Mouse (Mus musculus) erythroblast, adult 5-6 weeks (primary cell): ENCODE results near the gene Olfr669. TPM values are rescaled to one million over a fixed set of nuclear protein-coding genes. Genes with fewer than 3 reads are reported as not detected.
"Not testable (repeated sequence)": the region's sequence is repeated elsewhere in the genome, so short reads cannot be mapped to it uniquely, and the experiment has no call there.

Source experiments
- ATAC-seq: replicated peaks from 2 replicates; pipeline ENCODE4 v1.8.0; 2016; ENCODE audit warnings: moderate number of reproducible peaks, mild to moderate bottlenecking, moderate TSS enrichment, inconsistent platforms; ENCODE audit not compliant: poor library complexity, low FRiP score, severe bottlenecking
- total RNA-seq, 2 experiments: library from RNA; stranded (forward) in 1 of 2; stranded (reverse) in 1 of 2; fragments of 150-400 nt in 1 of 2; fragments of 200-764, 138-1000 nt in 1 of 2; gene quantifications; 2 replicates each; pipeline versions ENCODE4 v1.2.3 to v1.2.4; 2015 to 2017; ENCODE audit warnings: low replicate concordance in 2 of 2

The Olfr669 gene
- total RNA-seq (2015; ENCODE audit: low replicate concordance), result not detected in 2 replicates
- total RNA-seq (2017; ENCODE audit: low replicate concordance), result not detected in 2 replicates

DNA sequence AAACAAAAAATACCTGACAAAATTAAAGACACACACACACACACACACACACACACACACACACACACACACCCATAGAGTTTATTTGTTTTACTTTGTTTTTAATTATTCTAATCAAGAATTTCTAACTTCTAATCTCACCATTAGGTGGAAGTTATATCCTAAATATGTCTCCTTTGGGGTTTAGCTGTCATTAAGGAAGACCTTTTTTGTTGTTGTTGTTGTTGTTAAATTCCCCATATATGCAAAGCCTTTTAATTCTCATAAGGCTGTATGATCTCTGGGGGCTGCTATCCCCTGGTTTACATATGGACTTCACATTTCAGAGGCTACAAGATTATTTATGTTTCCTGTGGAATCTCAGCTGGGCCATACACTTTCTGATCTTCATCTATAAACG, at the start of gene Olfr669:
Olfr669 (plus strand) TSS at position 301 of the 400 bp plus-strand sequence.
- ATAC-seq, result no peak

DNA sequence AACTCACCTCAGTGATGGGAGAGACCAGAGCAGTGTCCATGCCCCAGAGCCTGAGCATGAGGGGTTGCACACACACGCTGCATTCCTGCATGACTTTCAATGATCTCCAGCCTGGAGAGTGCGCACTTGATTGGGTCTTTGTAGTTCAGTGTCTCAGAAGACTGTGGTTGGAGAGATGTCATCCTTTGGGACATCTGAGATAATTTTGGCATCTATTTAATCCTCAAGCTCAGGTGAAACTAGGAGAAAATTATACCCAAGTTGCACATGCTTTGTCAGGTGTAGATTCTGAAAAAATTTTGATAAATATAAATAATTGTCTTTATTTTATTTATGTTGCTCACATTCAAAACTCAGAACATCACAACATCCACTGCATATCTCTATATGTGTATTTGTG, 38.2 kb upstream of the Olfr669 start, which contains the start of gene Olfr666:
Olfr666 (minus strand) TSS at position 101 of the 400 bp plus-strand sequence.
- ATAC-seq, result no peak

DNA sequence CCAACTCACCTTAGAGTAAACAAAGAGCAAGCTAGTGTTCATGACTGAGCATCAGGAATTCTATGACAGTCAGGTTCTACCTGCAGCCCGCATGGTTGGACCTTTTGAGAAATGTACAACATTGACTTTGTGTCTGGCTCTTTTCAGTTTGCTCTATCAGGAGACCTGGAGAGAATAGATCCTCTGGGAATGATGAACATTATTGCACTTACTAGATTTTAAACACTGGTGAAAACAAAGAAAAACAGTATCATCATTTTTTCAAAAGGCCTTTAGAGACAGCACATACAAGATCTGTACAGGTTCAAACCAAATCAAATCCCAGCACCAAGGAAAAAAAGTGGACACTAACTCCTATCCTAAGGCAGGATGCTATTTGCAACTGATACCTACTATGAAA, 12.7 kb upstream of the Olfr669 start, which contains the start of gene Olfr667:
Olfr667 (minus strand) TSS at position 101 of the 400 bp plus-strand sequence.
- ATAC-seq, result no peak

DNA sequence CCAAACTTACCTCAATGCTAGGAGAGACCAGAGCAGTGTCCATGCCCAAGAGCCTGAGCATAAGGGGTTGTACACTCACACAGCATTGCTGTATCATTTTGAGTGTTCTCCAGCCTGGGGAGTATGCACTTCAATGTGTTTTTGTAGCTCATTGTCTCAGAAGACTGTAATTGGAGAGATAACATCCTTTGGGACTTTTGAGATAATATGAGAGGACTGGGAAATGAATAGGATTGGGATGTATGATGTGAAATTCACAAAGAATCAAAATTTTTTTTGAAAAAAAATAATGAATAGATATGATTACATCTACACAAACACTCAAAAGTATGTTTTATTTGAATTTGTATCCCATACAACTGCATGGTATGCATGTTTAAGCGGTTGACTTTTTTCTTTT, 6.1 kb upstream of the Olfr669 start, which contains the start of gene Olfr668:
Olfr668 (minus strand) TSS at position 101 of the 400 bp plus-strand sequence.
- no peak for ATAC-seq

DNA sequence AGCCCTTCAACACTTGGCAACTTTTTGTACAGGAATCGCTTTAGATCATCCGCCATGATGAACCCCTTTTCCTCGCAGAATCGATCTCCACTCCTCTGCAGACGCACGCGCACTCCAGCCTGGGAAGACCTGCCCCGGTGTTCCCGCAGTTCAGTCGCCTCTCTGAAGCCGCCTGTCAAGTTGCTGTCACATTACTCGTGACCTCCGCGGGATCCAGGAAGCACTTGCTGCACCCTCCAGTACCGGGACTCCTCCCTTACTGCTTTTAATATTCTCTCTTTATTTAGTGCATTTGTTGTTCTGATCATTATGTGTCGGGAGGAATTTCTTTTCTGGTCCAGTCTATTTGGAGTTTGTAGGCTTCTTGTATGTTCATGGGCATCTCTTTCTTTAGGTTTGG, 16.2 kb downstream of the Olfr669 start:
- peak; percentile 78 for ATAC-seq

- ATAC-seq, result no peak
Observed at GRCm38 (mm10) chr7:104962520-104962919, 28.5 kb downstream of the Olfr669 start, which contains the start of gene Olfr670. Gene Olfr670 (minus strand): TSS chr7:104962620.

- not testable (repeated sequence) for ATAC-seq
Observed at GRCm38 (mm10) chr7:104972507-104972906, 38.5 kb downstream of the Olfr669 start.

- ATAC-seq, result no peak
Observed at GRCm38 (mm10) chr7:104979026-104979425, 45.0 kb downstream of the Olfr669 start, which contains the start of gene Olfr671. Gene Olfr671 (minus strand): TSS chr7:104979126.

Other genes with a start within 250 kb of the Olfr669 start
- gene Olfr661, start 247.7 kb upstream of the Olfr669 start, total RNA-seq (2015; ENCODE audit: low replicate concordance), result not detected in 2 replicates
- gene Olfr661, start 247.7 kb upstream of the Olfr669 start, total RNA-seq (2017; ENCODE audit: low replicate concordance), result not detected in 2 replicates
- gene Usp17le, start 156.8 kb upstream of the Olfr669 start, total RNA-seq (2015; ENCODE audit: low replicate concordance), result not detected in 2 replicates
- gene Usp17le, start 156.8 kb upstream of the Olfr669 start, total RNA-seq (2017; ENCODE audit: low replicate concordance), result not detected in 2 replicates
- not detected in 2 replicates for gene Usp17lb, start 91.6 kb upstream of the Olfr669 start, total RNA-seq (2015; ENCODE audit: low replicate concordance)
- not detected in 2 replicates for gene Usp17lb, start 91.6 kb upstream of the Olfr669 start, total RNA-seq (2017; ENCODE audit: low replicate concordance)
- not detected in 2 replicates for gene Usp17la, start 77.2 kb upstream of the Olfr669 start, total RNA-seq (2015; ENCODE audit: low replicate concordance)
- not detected in 2 replicates for gene Usp17la, start 77.2 kb upstream of the Olfr669 start, total RNA-seq (2017; ENCODE audit: low replicate concordance)
- not detected in 2 replicates for gene Olfr665, start 56.2 kb upstream of the Olfr669 start, total RNA-seq (2015; ENCODE audit: low replicate concordance)
- gene Olfr665, start 56.2 kb upstream of the Olfr669 start, total RNA-seq (2017; ENCODE audit: low replicate concordance), result not detected in 2 replicates
- gene Olfr666, start 38.3 kb upstream of the Olfr669 start, total RNA-seq (2015; ENCODE audit: low replicate concordance), result not detected in 2 replicates
- gene Olfr666, start 38.3 kb upstream of the Olfr669 start, total RNA-seq (2017; ENCODE audit: low replicate concordance), result not detected in 2 replicates
- gene Olfr667, start 12.8 kb upstream of the Olfr669 start, total RNA-seq (2015; ENCODE audit: low replicate concordance), result not detected in 2 replicates
- not detected in 2 replicates for gene Olfr667, start 12.8 kb upstream of the Olfr669 start, total RNA-seq (2017; ENCODE audit: low replicate concordance)
- not detected in 2 replicates for gene Olfr668, start 6.2 kb upstream of the Olfr669 start, total RNA-seq (2015; ENCODE audit: low replicate concordance)
- gene Olfr668, start 6.2 kb upstream of the Olfr669 start, total RNA-seq (2017; ENCODE audit: low replicate concordance), result not detected in 2 replicates
- gene Olfr670, start 28.4 kb downstream of the Olfr669 start, total RNA-seq (2015; ENCODE audit: low replicate concordance), result not detected in 2 replicates
- gene Olfr670, start 28.4 kb downstream of the Olfr669 start, total RNA-seq (2017; ENCODE audit: low replicate concordance), result not detected in 2 replicates
- not detected in 2 replicates for gene Olfr671, start 44.9 kb downstream of the Olfr669 start, total RNA-seq (2015; ENCODE audit: low replicate concordance)
- gene Olfr671, start 44.9 kb downstream of the Olfr669 start, total RNA-seq (2017; ENCODE audit: low replicate concordance), result not detected in 2 replicates
- gene Olfr672, start 67.8 kb downstream of the Olfr669 start, total RNA-seq (2015; ENCODE audit: low replicate concordance), result not detected in 2 replicates
- not detected in 2 replicates for gene Olfr672, start 67.8 kb downstream of the Olfr669 start, total RNA-seq (2017; ENCODE audit: low replicate concordance)
- gene Olfr675, start 94.2 kb downstream of the Olfr669 start, total RNA-seq (2015; ENCODE audit: low replicate concordance), result not detected in 2 replicates
- not detected in 2 replicates for gene Olfr675, start 94.2 kb downstream of the Olfr669 start, total RNA-seq (2017; ENCODE audit: low replicate concordance)
- gene Olfr676, start 98.5 kb downstream of the Olfr669 start, total RNA-seq (2015; ENCODE audit: low replicate concordance), result not detected in 2 replicates
- not detected in 2 replicates for gene Olfr676, start 98.5 kb downstream of the Olfr669 start, total RNA-seq (2017; ENCODE audit: low replicate concordance)
- not detected in 2 replicates for gene Olfr677, start 117.1 kb downstream of the Olfr669 start, total RNA-seq (2015; ENCODE audit: low replicate concordance)
- gene Olfr677, start 117.1 kb downstream of the Olfr669 start, total RNA-seq (2017; ENCODE audit: low replicate concordance), result not detected in 2 replicates
- not detected in 2 replicates for gene Olfr678, start 130.2 kb downstream of the Olfr669 start, total RNA-seq (2015; ENCODE audit: low replicate concordance)
- not detected in 2 replicates for gene Olfr678, start 130.2 kb downstream of the Olfr669 start, total RNA-seq (2017; ENCODE audit: low replicate concordance)
- not detected in 2 replicates for gene Olfr679, start 147.0 kb downstream of the Olfr669 start, total RNA-seq (2015; ENCODE audit: low replicate concordance)
- gene Olfr679, start 147.0 kb downstream of the Olfr669 start, total RNA-seq (2017; ENCODE audit: low replicate concordance), result not detected in 2 replicates
- gene Olfr680-ps1, start 158.6 kb downstream of the Olfr669 start, total RNA-seq (2015; ENCODE audit: low replicate concordance), result not detected in 2 replicates
- gene Olfr680-ps1, start 158.6 kb downstream of the Olfr669 start, total RNA-seq (2017; ENCODE audit: low replicate concordance), result not detected in 2 replicates
- gene Olfr681, start 182.6 kb downstream of the Olfr669 start, total RNA-seq (2015; ENCODE audit: low replicate concordance), result not detected in 2 replicates
- not detected in 2 replicates for gene Olfr681, start 182.6 kb downstream of the Olfr669 start, total RNA-seq (2017; ENCODE audit: low replicate concordance)
- not detected in 2 replicates for gene Olfr683, start 212.8 kb downstream of the Olfr669 start, total RNA-seq (2015; ENCODE audit: low replicate concordance)
- not detected in 2 replicates for gene Olfr683, start 212.8 kb downstream of the Olfr669 start, total RNA-seq (2017; ENCODE audit: low replicate concordance)
- not detected in 2 replicates for gene Olfr684, start 229.4 kb downstream of the Olfr669 start, total RNA-seq (2015; ENCODE audit: low replicate concordance)
- 0.09 TPM in 1 of 2 replicates, not detected in the other for gene Olfr684, start 229.4 kb downstream of the Olfr669 start, total RNA-seq (2017; ENCODE audit: low replicate concordance)